Mouse (Mus musculus) midbrain, embryonic 10.5 days (tissue): ENCODE results near the gene Rybp. TPM values are rescaled to one million over a fixed set of nuclear protein-coding genes. Genes with fewer than 3 reads are reported as not detected.

ENCODE experiments used
- DNase-seq: peaks from one replicate; pipeline ENCODE4 v3.0.0-alpha.2; 2017; ENCODE audit warnings: low spot score
- H3K27ac ChIP-seq: fragments of 300-500 bp; sonication (generic); replicated peaks from 2 replicates; pipeline ENCODE4 v1.5.1; 2016; ENCODE audit warnings: mild to moderate bottlenecking
- H3K27me3 ChIP-seq: fragments of 300-500 bp; sonication (generic); 2 replicates; pipeline ENCODE4 v1.6.1; 2016; ENCODE audit warnings: low read depth, mild to moderate bottlenecking; ENCODE audit not compliant: poor library complexity, severe bottlenecking
- H3K36me3 ChIP-seq: fragments of 300-500 bp; sonication (generic); 2 replicates; pipeline ENCODE4 v1.6.1; 2016; ENCODE audit warnings: mild to moderate bottlenecking, moderate library complexity
- H3K4me1 ChIP-seq: fragments of 300-500 bp; sonication (generic); 2 replicates; pipeline ENCODE4 v1.6.1; 2016
- H3K4me3 ChIP-seq: fragments of 300-500 bp; sonication (generic); 2 replicates; pipeline ENCODE4 v1.5.1; 2016; ENCODE audit warnings: mild to moderate bottlenecking, moderate library complexity
- H3K9me3 ChIP-seq: fragments of 300-500 bp; sonication (generic); replicated peaks from 2 replicates; pipeline ENCODE4 v1.6.1; 2016; ENCODE audit warnings: mild to moderate bottlenecking
- WGBS: fragments of 180-500 bp; shearing (Covaris S2); methylation state at CpG from one replicate; pipeline ENCODE4 v1.1.7; 2016; 5-methylcytosine and 5-hydroxymethylcytosine counted together
- polyA plus RNA-seq: library from polyadenylated mRNA; unstranded; fragments of >200 nt; fragmentation: Nextera tagmentation; extraction: Ambion mirVana; gene quantifications from 2 replicates; pipeline ENCODE4 v1.2.1, GENCODE M21; 2016

The Rybp gene
- polyA plus RNA-seq, 1 experiment from 2014 or later: 11.2 TPM

DNA sequence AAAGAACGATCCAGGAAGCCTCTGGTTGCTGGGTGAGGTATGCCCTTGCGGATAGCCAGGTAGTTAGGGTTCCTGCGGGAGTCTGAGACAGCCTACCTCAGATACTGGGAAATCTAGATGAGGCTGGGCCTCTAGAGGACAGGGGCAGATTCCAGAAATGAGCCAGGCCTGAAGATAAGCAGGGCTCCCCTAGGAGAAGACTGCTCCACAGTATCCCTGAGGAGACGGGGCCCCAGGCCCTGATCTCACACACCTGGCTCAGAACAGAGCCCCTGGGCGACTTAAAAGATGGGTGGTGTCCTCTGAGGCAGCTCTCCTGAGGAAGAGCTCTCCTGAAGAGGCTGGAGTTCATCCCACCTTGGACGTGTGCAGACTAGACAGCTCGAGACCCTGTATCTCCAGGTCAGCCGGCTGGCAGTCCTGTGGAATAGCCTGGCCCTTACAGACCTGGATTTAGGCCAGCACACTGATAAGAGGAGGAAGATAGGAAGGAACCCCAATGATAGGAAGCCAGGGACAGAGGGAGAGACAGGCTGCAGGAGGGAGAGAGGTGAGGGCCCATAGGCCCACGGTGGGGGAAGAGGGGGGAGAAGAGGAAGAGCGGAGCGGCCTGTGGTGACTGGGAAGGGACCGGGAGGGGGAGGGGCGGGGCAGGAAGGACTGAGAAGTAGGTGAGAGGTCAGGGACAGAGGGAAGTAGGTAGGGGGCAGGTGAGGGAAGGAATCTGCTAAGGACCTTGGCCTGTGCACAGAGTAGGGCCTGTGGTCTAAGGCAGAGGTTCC, 73.0 kb downstream of the Rybp start:
- Histone ChIP-seq H3K4me1 (peaks cover 60% of the 10 kb centered on the region), H3K27me3 (peaks cover 91% of the 10 kb centered on the region)
- WGBS: 56% methylated on average over 9 of the region's 13 CpGs

GRCm38 (mm10) chr6:100213596-100213995, 73.7 kb downstream of the Rybp start:
- Histone ChIP-seq H3K4me1 (peaks cover 53% of the 10 kb centered on the region), H3K36me3 (no peaks in the 10 kb centered on the region), H3K4me3 (no peak overlapping the region), H3K9me3 (no peaks in the 10 kb centered on the region), H3K27ac (0 out of 2 replicates have a peak overlapping the region, but pooled peaks have one; percentile 64), H3K27me3 (peaks cover 92% of the 10 kb centered on the region)
- WGBS: 61% methylated on average over 9 of the region's 9 CpGs
- no peak for DNase-seq

More for the DNA sequence above, 73.0 kb downstream of the Rybp start:
- Histone ChIP-seq H3K27ac (no peak overlapping the region), H3K9me3 (no peaks in the 10 kb centered on the region), H3K4me3 (no peak overlapping the region), H3K36me3 (no peaks in the 10 kb centered on the region)
- DNase-seq: no peak

DNA sequence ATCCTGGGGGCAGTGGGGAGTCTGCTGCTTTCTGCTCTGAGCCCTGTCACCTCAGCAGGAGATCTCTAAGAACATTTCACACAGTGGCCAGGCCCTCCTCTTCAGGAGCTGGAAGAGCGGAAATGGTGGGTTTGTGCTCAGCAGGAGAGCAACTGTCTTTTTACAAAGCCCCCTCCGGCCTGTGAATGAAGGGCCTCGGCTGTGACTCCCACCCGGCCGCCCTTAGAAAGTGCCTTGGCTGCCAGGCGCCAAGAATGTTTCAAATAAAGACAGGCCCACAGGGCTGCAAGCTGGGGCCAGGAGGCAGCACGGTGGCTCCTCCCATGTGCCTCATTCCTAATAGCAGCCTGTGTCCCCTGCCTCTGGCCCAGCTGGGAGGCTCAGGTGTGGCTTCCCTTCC, 74.5 kb downstream of the Rybp start:
- WGBS: 4% methylated on average over 7 of the region's 7 CpGs
- Histone ChIP-seq H3K4me3 (no peak overlapping the region), H3K27me3 (peaks cover 98% of the 10 kb centered on the region), H3K4me1 (peaks cover 45% of the 10 kb centered on the region), H3K9me3 (no peaks in the 10 kb centered on the region), H3K36me3 (no peaks in the 10 kb centered on the region), H3K27ac (peak overlapping the region; percentile 64)
- DNase-seq: peak; percentile 34

GRCm38 (mm10) chr6:100211646-100212045, 75.6 kb downstream of the Rybp start:
- no peak overlapping the region for H3K4me3 ChIP-seq
- H3K36me3 ChIP-seq: no peaks in the 10 kb centered on the region
- H3K4me1 ChIP-seq: peaks cover 50% of the 10 kb centered on the region
- H3K27me3 ChIP-seq: peaks cover 98% of the 10 kb centered on the region
- no peak overlapping the region for H3K27ac ChIP-seq
- no peak for DNase-seq
- WGBS: 83% methylated on average over 3 of the region's 3 CpGs
- no peaks in the 10 kb centered on the region for H3K9me3 ChIP-seq

- DNase-seq: no peak
- peaks cover 49% of the 10 kb centered on the region for H3K4me1 ChIP-seq
- 91% methylated on average over 1 of the region's 1 CpGs for WGBS
- H3K9me3 ChIP-seq: no peaks in the 10 kb centered on the region
- no peak overlapping the region for H3K4me3 ChIP-seq
- H3K36me3 ChIP-seq: no peaks in the 10 kb centered on the region
- no peak overlapping the region for H3K27ac ChIP-seq
- peaks cover 98% of the 10 kb centered on the region for H3K27me3 ChIP-seq
Observed at GRCm38 (mm10) chr6:100210517-100210916, 76.8 kb downstream of the Rybp start.

GRCm38 (mm10) chr6:100206741-100207275, 80.5 kb downstream of the Rybp start:
- Histone ChIP-seq H3K27ac (0 out of 2 replicates have a peak overlapping the region, but pooled peaks have one; percentile 17), H3K9me3 (no peaks in the 10 kb centered on the region), H3K27me3 (peaks cover 93% of the 10 kb centered on the region), H3K4me1 (peaks cover 30% of the 10 kb centered on the region), H3K4me3 (peak overlapping the region; percentile 25), H3K36me3 (no peaks in the 10 kb centered on the region)
- peak; percentile 40 for DNase-seq
- 4% methylated on average over 14 of the region's 14 CpGs for WGBS

GRCm38 (mm10) chr6:100206261-100206660, 81.0 kb downstream of the Rybp start:
- Histone ChIP-seq H3K9me3 (no peaks in the 10 kb centered on the region), H3K27me3 (peaks cover 92% of the 10 kb centered on the region), H3K4me1 (peaks cover 30% of the 10 kb centered on the region), H3K36me3 (no peaks in the 10 kb centered on the region), H3K27ac (no peak overlapping the region), H3K4me3 (no peak overlapping the region)
- no peak for DNase-seq
- 63% methylated on average over 1 of the region's 1 CpGs for WGBS

DNA sequence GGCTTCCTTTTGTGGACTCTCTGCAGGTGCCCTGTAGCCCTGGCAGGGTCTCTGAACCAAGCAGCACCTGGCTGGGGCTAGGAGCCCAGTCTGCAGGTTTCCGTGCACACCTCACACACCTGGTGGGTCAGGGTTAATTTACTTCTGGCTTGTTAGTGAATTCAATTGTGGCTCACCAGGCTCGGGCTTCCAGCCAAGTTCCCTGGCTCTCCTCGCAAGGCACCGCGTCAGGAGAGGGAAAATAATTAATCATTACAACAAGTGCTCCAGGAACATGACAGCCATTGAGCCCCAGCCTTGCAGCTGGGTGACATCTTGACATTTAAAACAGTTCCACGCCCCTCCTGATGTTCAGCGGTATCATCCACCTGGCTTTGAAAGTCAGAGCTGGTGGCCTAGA, 82.8 kb downstream of the Rybp start:
- Histone ChIP-seq H3K36me3 (no peaks in the 10 kb centered on the region), H3K27ac (no peak overlapping the region), H3K4me1 (peaks cover 30% of the 10 kb centered on the region), H3K4me3 (no peak overlapping the region), H3K27me3 (peaks cover 91% of the 10 kb centered on the region), H3K9me3 (no peaks in the 10 kb centered on the region)
- DNase-seq: no peak
- WGBS: 83% methylated on average over 7 of the region's 7 CpGs

GRCm38 (mm10) chr6:100203492-100203891, 83.8 kb downstream of the Rybp start:
- Histone ChIP-seq H3K4me1 (peaks cover 30% of the 10 kb centered on the region), H3K27me3 (peaks cover 91% of the 10 kb centered on the region), H3K4me3 (no peak overlapping the region), H3K27ac (no peak overlapping the region), H3K36me3 (no peaks in the 10 kb centered on the region), H3K9me3 (no peaks in the 10 kb centered on the region)
- 44% methylated on average over 3 of the region's 3 CpGs for WGBS
- DNase-seq: no peak

DNA sequence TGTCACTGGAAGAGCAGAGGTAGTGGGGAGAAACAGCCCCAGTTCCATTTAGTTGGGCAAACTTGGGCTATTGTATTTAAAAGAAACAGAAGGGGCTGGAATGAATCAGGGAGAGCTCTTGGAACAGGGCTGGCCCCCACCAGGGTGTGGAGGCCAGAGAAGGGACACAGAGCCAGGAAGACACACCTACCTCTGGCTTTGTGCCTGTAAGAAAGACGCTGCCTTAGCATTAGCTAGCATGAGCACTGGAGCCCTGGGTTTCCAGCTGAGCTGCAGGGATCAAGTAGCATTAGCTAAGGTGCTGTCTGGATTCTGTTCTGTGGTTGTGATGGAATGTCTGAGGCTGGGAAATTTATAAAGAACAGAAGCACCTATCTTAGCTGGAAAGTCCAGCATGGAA, 85.2 kb downstream of the Rybp start:
- Histone ChIP-seq H3K9me3 (no peaks in the 10 kb centered on the region), H3K4me1 (peaks cover 24% of the 10 kb centered on the region), H3K27me3 (peaks cover 90% of the 10 kb centered on the region), H3K4me3 (no peak overlapping the region), H3K27ac (no peak overlapping the region), H3K36me3 (no peaks in the 10 kb centered on the region)
- DNase-seq: no peak
- 76% methylated on average over 1 of the region's 1 CpGs for WGBS

- H3K27me3 ChIP-seq: peaks cover 84% of the 10 kb centered on the region
- no peak overlapping the region for H3K27ac ChIP-seq
- H3K9me3 ChIP-seq: no peaks in the 10 kb centered on the region
- no peaks in the 10 kb centered on the region for H3K36me3 ChIP-seq
- WGBS: 88% methylated on average over 5 of the region's 5 CpGs
- no peak for DNase-seq
- H3K4me1 ChIP-seq: peaks cover 16% of the 10 kb centered on the region
- H3K4me3 ChIP-seq: no peak overlapping the region
Observed at GRCm38 (mm10) chr6:100197102-100197501, 90.2 kb downstream of the Rybp start.

DNA sequence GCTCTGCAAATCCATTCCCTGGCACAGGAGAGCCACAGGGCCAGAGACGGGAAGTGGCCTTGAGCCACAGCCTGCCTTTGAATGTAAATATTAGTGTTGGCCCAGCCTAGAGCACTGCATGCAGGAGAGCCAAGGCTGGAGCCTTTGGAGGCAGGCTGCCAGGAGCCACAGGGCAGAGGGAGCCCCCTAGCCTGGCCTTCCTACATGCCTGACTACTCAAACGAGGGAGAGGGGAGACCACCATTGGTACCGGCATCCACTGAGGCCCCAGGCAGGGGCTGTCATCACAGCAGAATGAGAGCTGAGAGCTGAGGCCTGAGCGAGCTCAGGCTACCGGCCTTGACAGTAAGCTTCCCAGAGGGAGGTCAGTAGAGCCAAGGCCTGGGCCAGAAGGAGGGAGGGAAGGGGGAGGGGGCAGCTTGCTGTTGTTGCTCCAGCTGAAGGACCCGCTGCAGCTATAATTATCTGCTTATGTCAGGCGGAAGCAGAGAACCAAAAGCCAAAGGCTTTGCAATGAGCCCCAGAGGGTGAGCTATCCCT, 91.3 kb downstream of the Rybp start:
- Histone ChIP-seq H3K4me3 (no peak overlapping the region), H3K9me3 (no peaks in the 10 kb centered on the region), H3K27ac (peak overlapping the region; percentile 67; the same call in 1 of the 2 replicates), H3K27me3 (peaks cover 85% of the 10 kb centered on the region), H3K4me1 (peaks cover 17% of the 10 kb centered on the region), H3K36me3 (no peaks in the 10 kb centered on the region)
- DNase-seq: no peak
- 19% methylated on average over 7 of the region's 7 CpGs for WGBS

- 77% methylated on average over 5 of the region's 5 CpGs for WGBS
- Histone ChIP-seq H3K9me3 (no peaks in the 10 kb centered on the region), H3K4me3 (no peak overlapping the region), H3K4me1 (peaks cover 19% of the 10 kb centered on the region), H3K27ac (no peak overlapping the region), H3K27me3 (peaks cover 85% of the 10 kb centered on the region), H3K36me3 (no peaks in the 10 kb centered on the region)
- DNase-seq: no peak
Observed at GRCm38 (mm10) chr6:100195091-100195490, 92.2 kb downstream of the Rybp start.
